Mouse (Mus musculus) liver, adult 2 months (tissue): ENCODE measurements at regions not wholly inside any gene's neighbourhood (a gene's known extent, or its start where the extent isn't known, plus 50 kb on each side); places are given as distances from the start of the nearest gene placed in this dataset.

Experiments
- CTCF ChIP-seq: fragments of 200-500 bp; IDR thresholded peaks from 2 replicates; pipeline ENCODE4 v1.5.1; 2011; ENCODE audit warnings: low read depth, low read length, control low read depth
- POLR2A ChIP-seq: fragments of 200-500 bp; IDR thresholded peaks from 2 replicates; pipeline ENCODE4 v1.6.1; 2011; ENCODE audit warnings: low read length, control low read depth; ENCODE audit not compliant: insufficient read depth; ENCODE audit errors: extremely low read depth

GRCm38 (mm10) chr13:39427996-39428395, 467.3 kb upstream of the Slc35b3 start:
- TF ChIP-seq CTCF (no peak), POLR2A (no peak)
